Mouse (Mus musculus) midbrain, embryonic 14.5 days (tissue): ENCODE measurements at regions not wholly inside any gene's neighbourhood (a gene's known extent, or its start where the extent isn't known, plus 50 kb on each side); places are given as distances from the start of the nearest gene placed in this dataset.

Experiments used
- ATAC-seq: fragments of 200-750 bp; cut with Nextera tagmentation; 2 replicates; pipeline ENCODE4 v1.8.0; 2017; ENCODE audit warnings: moderate number of reproducible peaks, moderate library complexity; ENCODE audit not compliant: low FRiP score, low TSS enrichment
- DNase-seq: peaks from one replicate; pipeline ENCODE4 v3.0.0-alpha.2; 2015
- H3K27ac ChIP-seq: fragments of 300-500 bp; sonication (generic); replicated peaks from 2 replicates; pipeline ENCODE4 v1.5.1; 2014; ENCODE audit warnings: mild to moderate bottlenecking, low read depth, low read length, moderate library complexity
- H3K27me3 ChIP-seq: fragments of 300-500 bp; sonication (generic); 2 replicates; pipeline ENCODE4 v1.6.1; 2014; ENCODE audit warnings: low read length, control low read depth, mixed read lengths; ENCODE audit not compliant: control insufficient read depth, insufficient read depth
- H3K36me3 ChIP-seq: fragments of 300-500 bp; sonication (generic); 2 replicates; pipeline ENCODE4 v1.6.1; 2014; ENCODE audit warnings: low read length, control low read depth; ENCODE audit not compliant: control insufficient read depth, insufficient read depth
- H3K4me1 ChIP-seq: fragments of 300-500 bp; sonication (generic); 2 replicates; pipeline ENCODE4 v1.6.1; 2014; ENCODE audit warnings: mild to moderate bottlenecking, antibody characterized with exemption, low read length, control low read depth; ENCODE audit not compliant: control insufficient read depth, insufficient read depth
- H3K4me2 ChIP-seq: fragments of 300-500 bp; sonication (generic); 2 replicates; pipeline ENCODE4 v1.6.1; 2014; ENCODE audit warnings: mild to moderate bottlenecking, low read length, moderate library complexity
- H3K4me3 ChIP-seq: fragments of 300-500 bp; sonication (generic); replicated peaks from 2 replicates; pipeline ENCODE4 v1.5.1; 2014; ENCODE audit warnings: low read depth, low read length
- H3K9ac ChIP-seq: fragments of 300-500 bp; sonication (generic); replicated peaks from 2 replicates; pipeline ENCODE4 v1.6.1; 2014; ENCODE audit warnings: mild to moderate bottlenecking, low read length, moderate library complexity
- H3K9me3 ChIP-seq: fragments of 300-500 bp; sonication (generic); 2 replicates; pipeline ENCODE4 v1.6.1; 2016; ENCODE audit warnings: low read length, control low read depth, mixed read lengths; ENCODE audit not compliant: control insufficient read depth
- WGBS: fragments of 180-500 bp; shearing (Covaris S2); extraction: QIAGEN DNeasy Blood & Tissue Kit; methylation state at CpG from one replicate; pipeline ENCODE4 v1.1.7; 2014; 5-methylcytosine and 5-hydroxymethylcytosine counted together

GRCm38 (mm10) chr1:184324234-184324633 lies 290.1 kb upstream of the 1700056E22Rik start:
- no peaks in the 10 kb centered on the region for H3K4me1 ChIP-seq
- H3K9ac ChIP-seq: no peak overlapping the region
- DNase-seq (no peak), ATAC-seq (no peak)
- no peak overlapping the region for H3K4me2 ChIP-seq
- WGBS: 80% methylated on average over 2 of the region's 2 CpGs
- no peaks in the 10 kb centered on the region for H3K9me3 ChIP-seq
- H3K27me3 ChIP-seq: no peaks in the 10 kb centered on the region
- H3K27ac ChIP-seq: no peak overlapping the region
- H3K36me3 ChIP-seq: no peaks in the 10 kb centered on the region
- H3K4me3 ChIP-seq: no peak overlapping the region

GRCm38 (mm10) chr1:184320521-184321177 lies 286.5 kb upstream of the 1700056E22Rik start:
- no peaks in the 10 kb centered on the region for H3K9me3 ChIP-seq
- no peak for DNase-seq
- ATAC-seq: no peak
- no peak overlapping the region for H3K9ac ChIP-seq
- no peak overlapping the region for H3K27ac ChIP-seq
- H3K36me3 ChIP-seq: no peaks in the 10 kb centered on the region
- 90% methylated on average over 3 of the region's 3 CpGs for WGBS
- H3K27me3 ChIP-seq: no peaks in the 10 kb centered on the region
- no peak overlapping the region for H3K4me3 ChIP-seq
- H3K4me2 ChIP-seq: no peak overlapping the region
- H3K4me1 ChIP-seq: no peaks in the 10 kb centered on the region

- no peak for ATAC-seq
- Histone ChIP-seq H3K4me3 (no peak overlapping the region), H3K4me2 (no peak overlapping the region), H3K4me1 (no peaks in the 10 kb centered on the region), H3K36me3 (no peaks in the 10 kb centered on the region), H3K27me3 (no peaks in the 10 kb centered on the region), H3K9me3 (no peaks in the 10 kb centered on the region), H3K27ac (no peak overlapping the region), H3K9ac (no peak overlapping the region)
- no peak for DNase-seq
- WGBS: 91% methylated on average over 19 of the region's 19 CpGs
Measured at GRCm38 (mm10) chr1:184310185-184310815, 276.2 kb upstream of the 1700056E22Rik start.

GRCm38 (mm10) chr1:184304813-184305212 lies 270.7 kb upstream of the 1700056E22Rik start:
- ATAC-seq (no peak), DNase-seq (no peak)
- no peak overlapping the region for H3K4me2 ChIP-seq
- H3K9ac ChIP-seq: no peak overlapping the region
- H3K27ac ChIP-seq: no peak overlapping the region
- H3K27me3 ChIP-seq: no peaks in the 10 kb centered on the region
- H3K9me3 ChIP-seq: no peaks in the 10 kb centered on the region
- 88% methylated on average over 4 of the region's 4 CpGs for WGBS
- H3K36me3 ChIP-seq: no peaks in the 10 kb centered on the region
- H3K4me3 ChIP-seq: no peak overlapping the region
- no peaks in the 10 kb centered on the region for H3K4me1 ChIP-seq

- no peak for DNase-seq
- Histone ChIP-seq H3K27me3 (no peaks in the 10 kb centered on the region), H3K4me2 (no peak overlapping the region), H3K27ac (no peak overlapping the region), H3K4me3 (no peak overlapping the region), H3K9me3 (no peaks in the 10 kb centered on the region), H3K9ac (no peak overlapping the region), H3K36me3 (no peaks in the 10 kb centered on the region), H3K4me1 (no peaks in the 10 kb centered on the region)
- no peak for ATAC-seq
- WGBS: 88% methylated on average over 4 of the region's 4 CpGs
Measured at GRCm38 (mm10) chr1:184304204-184304603, 270.1 kb upstream of the 1700056E22Rik start.

- H3K27me3 ChIP-seq: no peaks in the 10 kb centered on the region
- no peak overlapping the region for H3K4me2 ChIP-seq
- no peaks in the 10 kb centered on the region for H3K36me3 ChIP-seq
- H3K9me3 ChIP-seq: no peaks in the 10 kb centered on the region
- 74% methylated on average over 1 of the region's 1 CpGs for WGBS
- H3K4me1 ChIP-seq: no peaks in the 10 kb centered on the region
- no peak overlapping the region for H3K27ac ChIP-seq
- ATAC-seq (no peak), DNase-seq (no peak)
- H3K4me3 ChIP-seq: no peak overlapping the region
- H3K9ac ChIP-seq: no peak overlapping the region
Measured at GRCm38 (mm10) chr1:184298701-184299100, 264.6 kb upstream of the 1700056E22Rik start.

GRCm38 (mm10) chr1:184297001-184297740 lies 263.1 kb upstream of the 1700056E22Rik start:
- H3K27ac ChIP-seq: no peak overlapping the region
- WGBS: 78% methylated on average over 4 of the region's 4 CpGs
- no peak overlapping the region for H3K4me2 ChIP-seq
- no peaks in the 10 kb centered on the region for H3K9me3 ChIP-seq
- no peak overlapping the region for H3K4me3 ChIP-seq
- no peaks in the 10 kb centered on the region for H3K4me1 ChIP-seq
- DNase-seq (peak; percentile 3), ATAC-seq (no peak)
- H3K9ac ChIP-seq: no peak overlapping the region
- H3K36me3 ChIP-seq: no peaks in the 10 kb centered on the region
- no peaks in the 10 kb centered on the region for H3K27me3 ChIP-seq

- WGBS: 90% methylated on average over 7 of the region's 7 CpGs
- ATAC-seq (no peak), DNase-seq (no peak)
- Histone ChIP-seq H3K27me3 (no peaks in the 10 kb centered on the region), H3K4me1 (no peaks in the 10 kb centered on the region), H3K4me2 (no peak overlapping the region), H3K27ac (no peak overlapping the region), H3K36me3 (no peaks in the 10 kb centered on the region), H3K9ac (no peak overlapping the region), H3K9me3 (no peaks in the 10 kb centered on the region), H3K4me3 (no peak overlapping the region)
Measured at GRCm38 (mm10) chr1:184291129-184291528, 257.0 kb upstream of the 1700056E22Rik start.
